Mouse (Mus musculus) midbrain, embryonic 16.5 days (tissue): ENCODE results near the gene 6820408C15Rik. TPM values are rescaled to one million over a fixed set of nuclear protein-coding genes. Genes with fewer than 3 reads are reported as not detected.

Experiments
- ATAC-seq: fragments of 200-750 bp; cut with Nextera tagmentation; 2 replicates; pipeline ENCODE4 v1.8.0; 2017; ENCODE audit warnings: moderate TSS enrichment
- H3K27ac ChIP-seq: fragments of 300-500 bp; sonication (generic); 2 replicates; pipeline ENCODE4 v1.5.1; 2014; ENCODE audit warnings: mild to moderate bottlenecking, low read length, mixed read lengths
- H3K27me3 ChIP-seq: fragments of 300-500 bp; sonication (generic); 2 replicates; pipeline ENCODE4 v1.6.1; 2014; ENCODE audit warnings: low read depth, low read length, mixed read lengths; ENCODE audit not compliant: control insufficient read depth, insufficient read depth
- H3K36me3 ChIP-seq: fragments of 300-500 bp; sonication (generic); 2 replicates; pipeline ENCODE4 v1.6.1; 2014; ENCODE audit warnings: mild to moderate bottlenecking, low read length, moderate library complexity, mixed read lengths; ENCODE audit not compliant: control insufficient read depth, insufficient read depth
- H3K4me1 ChIP-seq: fragments of 300-500 bp; sonication (generic); 2 replicates; pipeline ENCODE4 v1.6.1; 2014; ENCODE audit warnings: mild to moderate bottlenecking, low read length, mixed read lengths; ENCODE audit not compliant: control insufficient read depth, insufficient read depth
- H3K4me2 ChIP-seq: fragments of 300-500 bp; sonication (generic); 2 replicates; pipeline ENCODE4 v1.6.1; 2014; ENCODE audit warnings: mild to moderate bottlenecking, low read length, mixed read lengths
- H3K4me3 ChIP-seq: fragments of 300-500 bp; sonication (generic); 2 replicates; pipeline ENCODE4 v1.5.1; 2014; ENCODE audit warnings: low read depth, mild to moderate bottlenecking, low read length, moderate library complexity, mixed read lengths
- H3K9ac ChIP-seq: fragments of 300-500 bp; sonication (generic); 2 replicates; pipeline ENCODE4 v1.6.1; 2014; ENCODE audit warnings: low read depth, low read length, mixed read lengths
- H3K9me3 ChIP-seq: fragments of 300-500 bp; sonication (generic); replicated peaks from 2 replicates; pipeline ENCODE4 v1.6.1; 2014; ENCODE audit warnings: mild to moderate bottlenecking, low read length, mixed read lengths; ENCODE audit not compliant: control insufficient read depth, poor library complexity, severe bottlenecking
- WGBS: fragments of 180-500 bp; shearing (Covaris S2); extraction: QIAGEN DNeasy Blood & Tissue Kit; methylation state at CpG from one replicate; pipeline ENCODE4 v1.1.7; 2014; 5-methylcytosine and 5-hydroxymethylcytosine counted together
- polyA plus RNA-seq: library from polyadenylated mRNA; unstranded; fragments of >200 nt; fragmentation: Nextera tagmentation; extraction: Ambion mirVana; gene quantifications from 2 replicates; pipeline ENCODE4 v1.2.1, GENCODE M21; 2015

Gene 6820408C15Rik
- polyA plus RNA-seq, 1 experiment from 2014 or later = 1.8 TPM

- H3K27ac ChIP-seq = no peak overlapping the region
- H3K36me3 ChIP-seq = no peaks in the 10 kb centered on the region
- H3K9me3 ChIP-seq = no peaks in the 10 kb centered on the region
- no peak overlapping the region for H3K4me2 ChIP-seq
- H3K4me1 ChIP-seq = no peaks in the 10 kb centered on the region
- ATAC-seq = no peak
- no peak overlapping the region for H3K9ac ChIP-seq
- H3K27me3 ChIP-seq = no peaks in the 10 kb centered on the region
- no peak overlapping the region for H3K4me3 ChIP-seq
- 44% methylated on average over 3 of the region's 3 CpGs for WGBS
Observed at GRCm38 (mm10) chr2:152472434-152472833, 57.0 kb downstream of the 6820408C15Rik start.

GRCm38 (mm10) chr2:152476763-152477162 is 61.4 kb downstream of the 6820408C15Rik start, which contains the start of gene Defb20:
Defb20 (plus strand) TSS chr2:152477063.
- no peak within 1 kb of the TSS for H3K4me3 ChIP-seq
- H3K27me3 ChIP-seq = no peaks in the 10 kb centered on the region
- H3K36me3 ChIP-seq = no peaks in the 10 kb centered on the region
- no peak within 1 kb of the TSS for H3K9ac ChIP-seq
- no peak within 1 kb of the TSS for H3K4me2 ChIP-seq
- no peaks in the 10 kb centered on the region for H3K4me1 ChIP-seq
- 62% methylated on average over 2 of the region's 2 CpGs for WGBS
- no peak for ATAC-seq
- no peak within 1 kb of the TSS for H3K27ac ChIP-seq
- no peaks in the 10 kb centered on the region for H3K9me3 ChIP-seq

DNA sequence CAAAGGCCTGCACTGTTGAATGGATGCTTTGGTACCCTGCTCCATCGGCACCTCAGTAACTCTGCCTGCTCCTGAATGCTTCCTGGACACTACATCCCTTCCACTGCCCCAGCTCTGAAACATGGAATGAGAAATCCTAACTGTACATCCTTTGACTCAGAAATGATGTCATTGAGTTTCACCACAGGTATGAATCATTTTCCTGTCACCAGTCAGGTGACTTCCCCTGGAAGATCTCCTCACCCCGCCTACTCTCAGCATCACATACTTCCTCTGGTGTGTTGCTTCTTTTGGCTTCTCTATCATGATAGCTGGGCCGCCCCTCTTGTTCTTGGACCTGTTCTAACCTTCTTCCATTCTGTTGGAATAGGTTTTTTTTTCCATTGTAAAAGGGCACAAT is 65.5 kb downstream of the 6820408C15Rik start:
- no peak for ATAC-seq
- no peaks in the 10 kb centered on the region for H3K27me3 ChIP-seq
- no peaks in the 10 kb centered on the region for H3K9me3 ChIP-seq
- H3K36me3 ChIP-seq = no peaks in the 10 kb centered on the region
- H3K4me1 ChIP-seq = no peaks in the 10 kb centered on the region
- H3K9ac ChIP-seq = no peak overlapping the region
- H3K27ac ChIP-seq = no peak overlapping the region
- WGBS = 85% methylated on average over 3 of the region's 3 CpGs
- H3K4me2 ChIP-seq = no peak overlapping the region
- H3K4me3 ChIP-seq = no peak overlapping the region

DNA sequence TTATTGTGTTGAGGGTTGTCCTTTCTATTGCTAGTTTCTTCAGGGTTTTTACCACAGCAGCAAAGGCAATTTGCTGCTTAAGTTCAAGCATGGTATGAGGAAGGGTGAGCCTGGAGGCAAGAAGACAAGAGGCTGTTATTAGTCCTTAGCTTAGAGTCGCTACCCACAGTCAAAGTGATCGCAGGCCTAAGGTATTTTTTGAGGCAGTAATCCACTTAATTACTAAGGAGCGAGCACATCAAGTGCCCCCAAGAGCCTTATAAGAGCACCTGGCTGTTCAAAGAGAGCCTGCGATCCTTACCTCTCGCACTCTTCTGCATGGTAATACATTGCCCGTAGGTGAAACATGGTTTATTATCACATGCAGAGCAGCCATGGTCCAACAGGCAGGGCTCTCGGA is 66.3 kb downstream of the 6820408C15Rik start:
- Histone ChIP-seq H3K27me3 (no peaks in the 10 kb centered on the region), H3K9ac (no peak overlapping the region), H3K4me3 (no peak overlapping the region), H3K4me2 (no peak overlapping the region), H3K9me3 (no peaks in the 10 kb centered on the region), H3K36me3 (no peaks in the 10 kb centered on the region), H3K4me1 (no peaks in the 10 kb centered on the region), H3K27ac (no peak overlapping the region)
- no peak for ATAC-seq
- 86% methylated on average over 7 of the region's 7 CpGs for WGBS

DNA sequence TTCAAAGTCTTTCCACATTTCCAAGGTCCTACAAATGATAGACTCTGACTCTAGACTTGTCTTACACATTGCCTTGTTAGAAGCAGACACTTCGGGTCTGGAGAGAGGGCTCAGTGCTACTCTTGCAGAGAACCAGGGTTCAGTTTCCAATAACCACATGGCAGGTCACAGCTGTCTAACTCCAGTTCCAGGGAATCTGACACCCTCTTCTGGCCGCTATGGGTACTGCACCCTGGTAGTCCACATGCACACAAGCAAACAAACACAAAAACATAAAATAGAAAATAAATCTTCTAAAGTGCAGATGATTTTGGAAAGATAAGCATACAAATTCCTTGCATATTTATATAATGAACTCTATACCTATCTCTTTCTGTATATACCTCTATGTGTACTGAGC is 71.6 kb downstream of the 6820408C15Rik start:
- Histone ChIP-seq H3K27me3 (no peaks in the 10 kb centered on the region), H3K9me3 (no peaks in the 10 kb centered on the region), H3K27ac (no peak overlapping the region), H3K36me3 (no peaks in the 10 kb centered on the region), H3K4me2 (no peak overlapping the region), H3K4me3 (no peak overlapping the region), H3K9ac (no peak overlapping the region), H3K4me1 (no peaks in the 10 kb centered on the region)
- WGBS = 64% methylated on average over 2 of the region's 2 CpGs
- no peak for ATAC-seq

DNA sequence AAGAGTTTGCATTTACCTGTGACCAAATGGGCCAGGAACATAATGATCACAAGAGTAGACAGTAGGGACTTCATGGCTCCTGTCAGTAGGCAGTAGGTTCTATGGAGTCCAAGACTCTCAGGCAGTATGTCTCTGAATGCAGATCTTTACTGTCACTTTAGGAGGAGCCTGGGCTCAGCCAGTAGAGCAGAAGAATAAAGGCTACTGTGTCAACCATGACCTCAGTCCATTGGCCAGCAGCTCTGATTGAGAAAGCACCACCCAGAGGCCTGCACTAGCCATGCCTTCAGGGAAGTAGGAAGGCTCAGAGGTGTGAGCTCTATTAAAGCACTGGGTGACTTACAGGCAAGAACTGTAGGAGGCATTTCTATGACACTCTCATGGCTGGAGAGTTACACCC is 74.7 kb downstream of the 6820408C15Rik start, which contains the start of gene Defb22:
Gene Defb22, minus strand, starts transcription at position 101 of the 400 bp plus-strand sequence.
- Histone ChIP-seq H3K4me1 (no peaks in the 10 kb centered on the region), H3K36me3 (no peaks in the 10 kb centered on the region), H3K27me3 (no peaks in the 10 kb centered on the region), H3K4me2 (no peak within 1 kb of the TSS), H3K27ac (no peak within 1 kb of the TSS), H3K9me3 (no peaks in the 10 kb centered on the region), H3K9ac (no peak within 1 kb of the TSS), H3K4me3 (no peak within 1 kb of the TSS)
- no peak for ATAC-seq

DNA sequence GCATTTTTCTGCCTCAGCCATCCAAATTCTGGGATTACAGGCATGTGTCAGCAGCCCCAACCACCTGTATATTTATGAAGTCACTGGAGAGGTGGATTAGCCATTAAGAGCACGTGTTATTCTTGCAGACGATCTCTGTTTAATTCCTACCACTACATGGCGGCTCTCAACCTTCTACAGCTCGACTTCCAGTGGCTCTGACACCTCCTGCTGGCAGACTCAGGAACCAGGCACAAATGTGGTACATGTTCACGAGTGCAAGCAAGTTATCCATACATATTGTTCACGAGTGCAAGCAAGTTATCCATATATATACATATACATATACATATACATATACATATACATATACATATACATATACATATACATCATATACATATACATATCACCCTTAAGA is 77.8 kb downstream of the 6820408C15Rik start:
- H3K36me3 ChIP-seq = no peaks in the 10 kb centered on the region
- H3K9me3 ChIP-seq = no peaks in the 10 kb centered on the region
- WGBS = 77% methylated on average over 6 of the region's 6 CpGs
- no peaks in the 10 kb centered on the region for H3K4me1 ChIP-seq
- no peaks in the 10 kb centered on the region for H3K27me3 ChIP-seq
- ATAC-seq = no peak
- no peak overlapping the region for H3K9ac ChIP-seq
- H3K27ac ChIP-seq = no peak overlapping the region
- H3K4me3 ChIP-seq = no peak overlapping the region
- no peak overlapping the region for H3K4me2 ChIP-seq

Other genes starting within 250 kb of the 6820408C15Rik start
- gene Csnk2a1, start 188.7 kb upstream of the 6820408C15Rik start, polyA plus RNA-seq = 107 and 116 TPM in 2 replicates
- gene Tbc1d20, start 121.8 kb upstream of the 6820408C15Rik start, polyA plus RNA-seq = 33.6 and 34.2 TPM in 2 replicates
- 101 and 104 TPM in 2 replicates for gene Rbck1, start 82.9 kb upstream of the 6820408C15Rik start, polyA plus RNA-seq
- gene Trib3, start 71.6 kb upstream of the 6820408C15Rik start, polyA plus RNA-seq = 1.9 and 2.4 TPM in 2 replicates
- gene Nrsn2, start 38.9 kb upstream of the 6820408C15Rik start, polyA plus RNA-seq = 50.8 and 64.8 TPM in 2 replicates
- gene Sox12, start 17.5 kb upstream of the 6820408C15Rik start, polyA plus RNA-seq = 12.1 and 14.0 TPM in 2 replicates
- 12.6 and 14.7 TPM in 2 replicates for gene Zcchc3, start 560 bp upstream of the 6820408C15Rik start, polyA plus RNA-seq
- not detected in 2 replicates for gene Defb23, start 49.0 kb downstream of the 6820408C15Rik start, polyA plus RNA-seq
- not detected in 2 replicates for gene Defb20, start 61.5 kb downstream of the 6820408C15Rik start, polyA plus RNA-seq
- gene Defb22, start 74.6 kb downstream of the 6820408C15Rik start, polyA plus RNA-seq = not detected in 2 replicates
- not detected in 2 replicates for gene Defb26, start 96.1 kb downstream of the 6820408C15Rik start, polyA plus RNA-seq
- not detected in 2 replicates for gene Defb28, start 102.7 kb downstream of the 6820408C15Rik start, polyA plus RNA-seq
- gene Defb29, start 124.5 kb downstream of the 6820408C15Rik start, polyA plus RNA-seq = not detected in 2 replicates
- not detected in 2 replicates for gene Gm17416, start 153.8 kb downstream of the 6820408C15Rik start, polyA plus RNA-seq
- not detected in 2 replicates for gene Defb21, start 157.2 kb downstream of the 6820408C15Rik start, polyA plus RNA-seq
- gene Defb19, start 164.7 kb downstream of the 6820408C15Rik start, polyA plus RNA-seq = not detected in 2 replicates
- not detected in 2 replicates for gene Defb45, start 183.8 kb downstream of the 6820408C15Rik start, polyA plus RNA-seq
- gene Defb36, start 188.7 kb downstream of the 6820408C15Rik start, polyA plus RNA-seq = not detected in 2 replicates
- not detected in 2 replicates for gene Defb25, start 207.5 kb downstream of the 6820408C15Rik start, polyA plus RNA-seq
- 0.45 and 0.89 TPM in 2 replicates for gene Rem1, start 211.4 kb downstream of the 6820408C15Rik start, polyA plus RNA-seq